Mouse (Mus musculus): ENCODE measurements around the gene Plce1.
"Not testable (repeated sequence)": the region's sequence is repeated elsewhere in the genome, so short reads cannot be mapped to it uniquely, and the experiment has no call there.

The Plce1 gene

DNA sequence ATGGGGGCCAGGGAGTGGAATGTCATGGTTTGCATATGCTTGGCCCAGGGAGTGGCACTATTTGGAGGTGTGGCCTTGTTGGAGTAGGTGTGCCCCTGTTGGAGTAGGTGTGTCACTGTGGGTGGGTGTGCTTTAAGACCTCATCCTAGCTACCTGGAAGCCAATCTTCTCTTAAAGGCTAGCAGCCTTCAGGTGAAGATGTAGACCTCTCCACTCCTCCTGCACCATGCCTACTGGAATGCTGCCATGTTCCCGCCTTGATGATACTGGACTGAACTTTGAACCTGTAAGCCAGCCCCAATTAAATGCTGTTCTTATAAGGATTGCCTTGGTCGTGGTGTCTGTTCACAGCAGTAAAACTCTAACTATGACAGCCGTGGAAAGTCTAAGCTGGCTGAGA lies 158.1 kb downstream of the Plce1 start:
- DNase-seq (ENCODE audit: low read depth, low spot score) = no peak

DNA sequence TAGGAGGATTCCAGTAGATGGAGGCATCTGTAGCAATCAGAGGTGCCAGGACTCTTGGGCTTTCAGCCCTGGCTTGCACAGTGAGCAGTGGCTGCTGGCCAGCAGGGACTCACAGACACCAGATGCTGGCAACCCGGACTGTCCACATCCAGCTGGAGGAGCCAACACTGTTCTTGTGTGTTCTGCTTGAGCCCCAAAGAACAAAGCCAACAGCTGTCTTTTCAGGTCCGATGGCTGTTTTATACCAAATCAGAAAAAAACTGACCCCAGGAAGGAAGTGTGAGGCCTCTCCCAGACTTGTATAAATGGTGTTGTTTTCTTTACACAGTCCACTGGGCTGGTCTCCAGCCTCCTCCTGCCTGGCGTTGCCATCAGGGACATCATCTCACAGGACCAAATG lies 158.9 kb downstream of the Plce1 start:
- no peak for DNase-seq (ENCODE audit: low read depth, low spot score)

DNA sequence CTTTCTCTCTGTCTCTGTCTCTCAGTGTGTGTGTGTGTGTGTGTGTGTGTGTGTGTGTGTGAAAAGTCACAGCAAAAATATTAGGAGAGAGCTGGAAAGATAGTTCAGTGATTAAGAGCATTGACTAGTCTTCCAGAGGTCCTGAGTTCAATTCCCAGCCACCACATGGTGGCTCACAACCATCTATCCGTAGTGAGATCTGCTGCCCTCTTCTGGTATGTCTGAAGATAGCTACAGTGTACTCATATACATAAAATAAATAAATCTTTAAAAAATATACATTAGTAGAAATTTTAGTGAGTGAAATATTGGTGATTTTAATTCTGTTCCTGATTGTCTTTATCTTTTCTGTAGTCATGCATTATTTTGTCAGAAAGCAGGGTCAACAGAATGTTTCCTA lies 161.6 kb downstream of the Plce1 start:
- DNase-seq (ENCODE audit: low read depth, low spot score) = not testable (repeated sequence)

GRCm38 (mm10) chr19:38644871-38645595 lies 164.1 kb downstream of the Plce1 start:
- DNase-seq (ENCODE audit: low read depth, low spot score) = no peak

DNA sequence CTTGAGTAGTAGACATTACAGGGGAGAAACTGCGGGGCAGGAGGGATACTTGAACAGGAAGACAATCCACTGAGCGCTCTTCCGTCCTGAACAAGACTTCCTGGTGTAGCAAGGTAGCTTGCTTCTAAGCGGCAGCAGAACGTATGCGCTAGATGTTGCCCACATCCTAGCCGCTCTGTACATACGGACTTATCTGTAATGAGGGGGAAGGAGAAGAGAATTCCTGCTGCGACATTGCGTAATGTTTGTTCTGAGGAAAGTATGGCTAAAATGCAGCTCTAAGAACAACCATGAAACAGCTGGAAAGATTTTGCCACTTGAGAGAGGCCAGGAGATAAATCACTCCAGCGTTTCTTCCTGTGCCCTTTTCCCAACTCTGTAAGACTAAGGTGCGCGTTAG lies 177.1 kb downstream of the Plce1 start:
- DNase-seq (ENCODE audit: low read depth, low spot score) = no peak

DNA sequence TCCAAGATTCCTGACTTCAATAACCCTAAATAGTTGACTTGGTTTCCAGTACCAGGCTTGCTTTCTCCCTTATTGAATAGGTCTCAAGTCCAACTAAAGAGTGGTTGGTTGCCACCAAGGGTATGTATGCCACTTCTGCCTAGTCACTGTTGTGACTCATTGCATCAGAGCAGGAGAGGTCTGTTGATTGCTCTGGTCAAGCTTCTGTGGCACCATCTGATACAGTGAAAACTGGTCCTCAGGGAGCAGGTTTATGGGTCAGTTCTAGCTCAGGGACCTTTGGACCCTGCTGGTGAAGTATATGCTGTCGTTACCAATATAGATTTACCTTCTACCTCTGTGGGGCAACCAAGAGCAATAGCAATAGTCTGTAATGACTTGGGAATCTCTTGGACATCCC lies 184.5 kb downstream of the Plce1 start:
- DNase-seq (ENCODE audit: low read depth, low spot score) = no peak

- DNase-seq (ENCODE audit: low read depth, low spot score) = no peak
Observed at GRCm38 (mm10) chr19:38672015-38672600, 191.2 kb downstream of the Plce1 start.

- no peak for DNase-seq (ENCODE audit: low read depth, low spot score)
Observed at GRCm38 (mm10) chr19:38673936-38674335, 193.0 kb downstream of the Plce1 start.

DNA sequence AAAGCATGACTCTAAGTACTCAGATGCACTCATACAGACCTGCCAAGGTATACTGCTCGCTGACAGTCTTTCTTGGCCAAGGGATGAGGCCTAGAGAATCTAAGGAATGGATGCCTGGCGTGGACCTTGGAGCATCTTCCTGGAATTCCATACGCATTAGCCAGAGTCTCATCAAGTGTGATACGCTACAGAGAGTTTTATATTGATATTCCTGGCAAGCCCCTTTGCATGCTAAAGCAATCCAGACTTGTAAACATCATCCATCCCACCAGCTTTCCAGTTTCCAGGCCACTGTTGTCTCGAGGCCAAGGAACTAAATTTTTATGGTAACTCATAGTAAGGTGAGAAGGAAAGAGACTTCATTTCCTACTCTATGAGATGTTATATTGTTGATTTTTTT lies 197.7 kb downstream of the Plce1 start:
- no peak for DNase-seq (ENCODE audit: low read depth, low spot score)

GRCm38 (mm10) chr19:38679520-38679919 lies 198.6 kb downstream of the Plce1 start:
- DNase-seq (ENCODE audit: low read depth, low spot score) = no peak

DNA sequence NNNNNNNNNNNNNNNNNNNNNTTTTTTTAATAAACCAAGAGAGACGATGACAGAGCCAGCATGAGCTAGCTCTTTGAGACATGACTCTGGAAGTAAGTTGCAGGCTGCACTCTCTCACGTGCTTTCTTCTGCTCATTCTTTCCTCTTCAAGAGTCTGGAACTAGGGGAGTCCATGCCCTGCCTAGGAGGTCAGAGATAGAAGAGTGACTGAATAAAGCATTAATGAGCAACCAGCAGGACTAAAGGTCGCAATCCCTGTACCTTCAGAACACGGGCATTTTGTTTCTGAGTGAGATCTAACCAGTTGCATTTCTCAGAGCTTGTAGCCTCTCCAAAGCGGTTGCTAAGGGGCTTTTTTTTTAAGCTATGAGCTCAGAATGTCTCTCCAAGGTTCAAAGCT lies 206.4 kb downstream of the Plce1 start:
- DNase-seq (ENCODE audit: low read depth, low spot score) = no peak

GRCm38 (mm10) chr19:38688741-38689507 lies 208.0 kb downstream of the Plce1 start:
- no peak for DNase-seq (ENCODE audit: low read depth, low spot score)

- no peak for DNase-seq (ENCODE audit: low read depth, low spot score)
Observed at GRCm38 (mm10) chr19:38690276-38690675, 209.4 kb downstream of the Plce1 start.

- DNase-seq (ENCODE audit: low read depth, low spot score) = no peak
Observed at GRCm38 (mm10) chr19:38691533-38691932, 210.6 kb downstream of the Plce1 start.

DNA sequence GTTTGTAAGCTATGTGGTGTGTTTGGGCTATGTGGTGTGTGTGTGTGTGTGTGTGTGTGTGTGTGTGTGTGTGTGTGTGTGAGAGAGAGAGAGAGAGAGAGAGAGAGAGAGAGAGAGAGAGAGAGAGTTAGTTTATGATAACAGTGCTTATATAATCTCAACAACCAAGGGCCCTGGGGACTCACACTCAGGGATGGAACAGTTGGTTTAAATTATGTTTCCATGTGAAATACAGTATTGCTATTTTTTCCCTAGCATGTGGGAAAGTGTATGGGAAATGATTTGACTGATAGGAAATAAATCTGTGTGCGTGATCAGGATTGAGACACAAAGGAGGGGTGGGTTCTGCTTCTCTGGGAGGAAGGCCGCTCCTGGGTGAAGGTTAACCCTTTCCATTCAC lies 212.4 kb downstream of the Plce1 start:
- DNase-seq (ENCODE audit: low read depth, low spot score) = no peak

DNA sequence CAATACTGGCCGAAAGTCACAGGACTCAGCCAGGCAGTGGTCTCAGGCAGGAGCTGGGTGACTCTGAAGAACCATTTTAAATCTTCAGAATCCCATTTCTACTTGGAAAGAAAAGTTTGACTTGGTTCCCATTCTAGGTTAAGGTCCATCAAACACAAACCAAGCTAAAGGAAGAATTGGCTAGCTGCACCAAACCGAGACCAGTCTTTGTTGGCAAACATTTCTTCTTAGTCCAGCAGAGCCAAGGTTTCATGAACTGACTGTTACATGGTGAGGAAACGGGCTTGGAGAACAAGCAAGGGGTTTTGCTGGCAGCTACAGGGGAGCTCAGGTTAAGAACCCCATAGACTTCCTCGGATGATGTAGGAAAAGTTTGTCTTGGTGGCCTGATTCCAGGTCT lies 212.9 kb downstream of the Plce1 start:
- no peak for DNase-seq (ENCODE audit: low read depth, low spot score)

- no peak for DNase-seq (ENCODE audit: low read depth, low spot score)
Observed at GRCm38 (mm10) chr19:38701776-38702175, 220.9 kb downstream of the Plce1 start.

GRCm38 (mm10) chr19:38704742-38705141 lies 223.8 kb downstream of the Plce1 start:
- no peak for DNase-seq (ENCODE audit: low read depth, low spot score)

GRCm38 (mm10) chr19:38705244-38705643 lies 224.3 kb downstream of the Plce1 start:
- DNase-seq (ENCODE audit: low read depth, low spot score) = no peak

DNA sequence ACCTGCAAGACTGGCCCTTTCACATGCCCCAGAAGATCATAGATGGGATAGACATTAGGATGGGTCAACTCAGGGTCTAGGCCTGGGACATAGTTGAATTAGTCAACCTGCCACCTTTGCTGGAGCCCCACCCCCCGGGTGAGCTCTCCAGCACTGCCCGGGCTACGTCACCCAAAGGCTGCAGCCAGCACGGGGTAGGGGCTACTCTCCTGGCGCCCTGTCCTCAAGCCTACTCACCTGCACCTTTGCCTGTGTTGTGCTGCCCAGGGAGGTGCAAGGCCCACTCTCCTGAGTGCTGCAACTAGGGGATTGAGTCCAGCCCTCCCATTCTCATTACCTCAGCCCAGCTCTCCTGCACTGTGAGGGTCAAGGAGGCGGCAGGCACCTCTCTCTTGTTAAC lies 225.5 kb downstream of the Plce1 start:
- no peak for DNase-seq (ENCODE audit: low read depth, low spot score)

GRCm38 (mm10) chr19:38709376-38709775 lies 228.5 kb downstream of the Plce1 start:
- no peak for DNase-seq (ENCODE audit: low read depth, low spot score)

- no peak for DNase-seq (ENCODE audit: low read depth, low spot score)
Observed at GRCm38 (mm10) chr19:38721808-38722207, 240.9 kb downstream of the Plce1 start.

DNA sequence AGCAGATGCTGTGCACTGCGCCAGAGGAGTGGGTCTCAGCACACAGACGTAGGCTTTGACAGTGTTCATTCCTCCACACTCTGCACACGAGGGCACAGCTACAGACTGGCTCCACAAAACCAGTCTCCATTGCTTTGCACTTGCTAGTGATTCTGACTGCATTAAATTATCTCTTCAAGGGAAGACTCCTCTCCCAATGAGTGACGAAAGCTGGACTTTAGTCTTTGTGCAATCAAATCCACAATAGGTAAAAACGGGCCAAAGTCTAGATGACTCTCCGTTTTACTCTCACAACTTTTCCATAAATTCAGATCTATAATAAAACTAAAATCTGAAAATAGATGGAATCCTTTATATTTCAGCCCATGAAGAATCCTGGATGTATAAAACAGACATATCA lies 242.1 kb downstream of the Plce1 start:
- DNase-seq (ENCODE audit: low read depth, low spot score) = no peak

All from c-Kit-negative CD71-positive TER-119-positive erythroid progenitor cells, embryonic 14.5 days (primary cell).